Mouse (Mus musculus) lung, embryonic 14.5 days (tissue): ENCODE results near the gene Thsd4. TPM values are rescaled to one million over a fixed set of nuclear protein-coding genes. Genes with fewer than 3 reads are reported as not detected.

Experiments
- ATAC-seq: fragments of 200-750 bp; cut with Nextera tagmentation; 2 replicates; pipeline ENCODE4 v1.8.0; 2017; ENCODE audit warnings: mild to moderate bottlenecking, moderate TSS enrichment, moderate library complexity; ENCODE audit not compliant: insufficient read depth
- DNase-seq: peaks from one replicate; pipeline ENCODE4 v3.0.0-alpha.2; 2015
- H3K27ac ChIP-seq: fragments of 300-500 bp; sonication (generic); 2 replicates; pipeline ENCODE4 v1.5.1; 2014; ENCODE audit warnings: low read depth, mild to moderate bottlenecking, moderate library complexity
- H3K27me3 ChIP-seq: fragments of 300-500 bp; sonication (generic); 2 replicates; pipeline ENCODE4 v1.6.1; 2014; ENCODE audit warnings: low read length, control low read depth; ENCODE audit not compliant: insufficient read depth
- H3K36me3 ChIP-seq: fragments of 300-500 bp; sonication (generic); 2 replicates; pipeline ENCODE4 v1.6.1; 2014; ENCODE audit warnings: control low read depth; ENCODE audit not compliant: insufficient read depth
- H3K4me1 ChIP-seq: fragments of 300-500 bp; sonication (generic); 2 replicates; pipeline ENCODE4 v1.6.1; 2014; ENCODE audit warnings: antibody characterized with exemption, control low read depth; ENCODE audit not compliant: insufficient read depth
- H3K4me2 ChIP-seq: fragments of 300-500 bp; sonication (generic); 2 replicates; pipeline ENCODE4 v1.6.1; 2014; ENCODE audit warnings: mild to moderate bottlenecking
- H3K4me3 ChIP-seq: fragments of 300-500 bp; sonication (generic); 2 replicates; pipeline ENCODE4 v1.5.1; 2014; ENCODE audit warnings: low read depth, low read length
- H3K9ac ChIP-seq: fragments of 300-500 bp; sonication (generic); 2 replicates; pipeline ENCODE4 v1.6.1; 2014
- H3K9me3 ChIP-seq: fragments of 300-500 bp; sonication (generic); 2 replicates; pipeline ENCODE4 v1.6.1; 2016; ENCODE audit warnings: low read depth, low read length, control low read depth
- CTCF ChIP-seq: IDR thresholded peaks from 2 replicates; pipeline ENCODE4 v1.5.1; 2016; ENCODE audit warnings: antibody characterized with exemption, low read depth
- WGBS: fragments of 180-500 bp; shearing (Covaris S2); extraction: QIAGEN DNeasy Blood & Tissue Kit; methylation state at CpG from one replicate; pipeline ENCODE4 v1.1.7; 2014; 5-methylcytosine and 5-hydroxymethylcytosine counted together
- polyA plus RNA-seq: library from polyadenylated mRNA; unstranded; fragments of >200 nt; fragmentation: Nextera tagmentation; extraction: Ambion mirVana; gene quantifications from 2 replicates; pipeline ENCODE4 v1.2.1, GENCODE M21; 2014

The Thsd4 gene
- polyA plus RNA-seq, 1 experiment from 2014 or later = 18.5 TPM

GRCm38 (mm10) chr9:60025919-60026318 lies 495.9 kb downstream of the Thsd4 start:
- ATAC-seq = no peak
- H3K4me2 ChIP-seq = no peak overlapping the region
- 61% methylated on average over 6 of the region's 6 CpGs for WGBS
- no peaks in the 10 kb centered on the region for H3K36me3 ChIP-seq
- H3K4me1 ChIP-seq = peaks cover 20% of the 10 kb centered on the region
- DNase-seq = no peak
- no peaks in the 10 kb centered on the region for H3K27me3 ChIP-seq
- TF ChIP-seq CTCF = no peak
- H3K27ac ChIP-seq = no peak overlapping the region
- no peak overlapping the region for H3K4me3 ChIP-seq
- H3K9me3 ChIP-seq = no peaks in the 10 kb centered on the region
- H3K9ac ChIP-seq = no peak overlapping the region

GRCm38 (mm10) chr9:60024971-60025370 lies 496.9 kb downstream of the Thsd4 start:
- peak overlapping the region; percentile 58 for H3K27ac ChIP-seq
- 8% methylated on average over 5 of the region's 5 CpGs for WGBS
- DNase-seq (peak; percentile 59), ATAC-seq (peak; percentile 59)
- H3K9ac ChIP-seq = no peak overlapping the region
- peaks cover 20% of the 10 kb centered on the region for H3K4me1 ChIP-seq
- H3K4me2 ChIP-seq = no peak overlapping the region
- TF ChIP-seq CTCF = no peak
- H3K27me3 ChIP-seq = no peaks in the 10 kb centered on the region
- no peak overlapping the region for H3K4me3 ChIP-seq
- no peaks in the 10 kb centered on the region for H3K9me3 ChIP-seq
- H3K36me3 ChIP-seq = no peaks in the 10 kb centered on the region

- no peak for TF ChIP-seq CTCF
- H3K27ac ChIP-seq = peak overlapping the region; percentile 58; the same call in 1 of the 2 replicates
- H3K9ac ChIP-seq = no peak overlapping the region
- no peaks in the 10 kb centered on the region for H3K9me3 ChIP-seq
- no peaks in the 10 kb centered on the region for H3K27me3 ChIP-seq
- H3K4me2 ChIP-seq = no peak overlapping the region
- H3K4me1 ChIP-seq = peaks cover 20% of the 10 kb centered on the region
- DNase-seq = peak; percentile 61
- peak; percentile 71 for ATAC-seq
- 11% methylated on average over 5 of the region's 5 CpGs for WGBS
- H3K4me3 ChIP-seq = no peak overlapping the region
- no peaks in the 10 kb centered on the region for H3K36me3 ChIP-seq
Measured at GRCm38 (mm10) chr9:60024545-60024944, 497.3 kb downstream of the Thsd4 start.

GRCm38 (mm10) chr9:60022331-60022730 lies 499.5 kb downstream of the Thsd4 start:
- Histone ChIP-seq H3K4me2 (no peak overlapping the region), H3K4me1 (peaks cover 20% of the 10 kb centered on the region), H3K27ac (no peak overlapping the region), H3K27me3 (no peaks in the 10 kb centered on the region), H3K4me3 (no peak overlapping the region), H3K9ac (no peak overlapping the region), H3K36me3 (no peaks in the 10 kb centered on the region), H3K9me3 (no peaks in the 10 kb centered on the region)
- 62% methylated on average over 3 of the region's 3 CpGs for WGBS
- TF ChIP-seq CTCF = no peak
- DNase-seq (peak; percentile 55), ATAC-seq (peak; percentile 28; the same call in 1 of the 2 replicates)

GRCm38 (mm10) chr9:60020444-60020843 lies 501.4 kb downstream of the Thsd4 start:
- Histone ChIP-seq H3K4me2 (no peak overlapping the region), H3K4me3 (no peak overlapping the region), H3K9me3 (no peaks in the 10 kb centered on the region), H3K36me3 (no peaks in the 10 kb centered on the region), H3K9ac (no peak overlapping the region), H3K27me3 (no peaks in the 10 kb centered on the region), H3K27ac (no peak overlapping the region), H3K4me1 (peaks cover 16% of the 10 kb centered on the region)
- TF ChIP-seq CTCF = no peak
- WGBS = 21% methylated on average over 1 of the region's 1 CpGs
- DNase-seq = no peak
- no peak for ATAC-seq

GRCm38 (mm10) chr9:60010285-60010684 lies 511.6 kb downstream of the Thsd4 start:
- no peaks in the 10 kb centered on the region for H3K9me3 ChIP-seq
- WGBS = 68% methylated on average over 1 of the region's 1 CpGs
- H3K27me3 ChIP-seq = no peaks in the 10 kb centered on the region
- no peak overlapping the region for H3K4me3 ChIP-seq
- no peak for DNase-seq
- no peak overlapping the region for H3K27ac ChIP-seq
- H3K4me1 ChIP-seq = no peaks in the 10 kb centered on the region
- H3K4me2 ChIP-seq = no peak overlapping the region
- TF ChIP-seq CTCF = no peak
- H3K9ac ChIP-seq = no peak overlapping the region
- no peaks in the 10 kb centered on the region for H3K36me3 ChIP-seq
- no peak for ATAC-seq

GRCm38 (mm10) chr9:60008936-60009335 lies 512.9 kb downstream of the Thsd4 start:
- ATAC-seq (no peak), DNase-seq (no peak)
- Histone ChIP-seq H3K9ac (no peak overlapping the region), H3K36me3 (no peaks in the 10 kb centered on the region), H3K27ac (no peak overlapping the region), H3K4me3 (no peak overlapping the region), H3K27me3 (no peaks in the 10 kb centered on the region), H3K9me3 (no peaks in the 10 kb centered on the region), H3K4me2 (no peak overlapping the region), H3K4me1 (no peaks in the 10 kb centered on the region)
- no peak for TF ChIP-seq CTCF
- 46% methylated on average over 7 of the region's 7 CpGs for WGBS

- H3K27ac ChIP-seq = no peak overlapping the region
Measured at GRCm38 (mm10) chr9:60002323-60002722, 519.5 kb downstream of the Thsd4 start.

More at GRCm38 (mm10) chr9:60002323-60002722, 519.5 kb downstream of the Thsd4 start:
- no peak overlapping the region for H3K4me2 ChIP-seq
- ATAC-seq (no peak), DNase-seq (no peak)
- no peaks in the 10 kb centered on the region for H3K9me3 ChIP-seq
- no peaks in the 10 kb centered on the region for H3K4me1 ChIP-seq
- no peaks in the 10 kb centered on the region for H3K36me3 ChIP-seq
- no peaks in the 10 kb centered on the region for H3K27me3 ChIP-seq
- 85% methylated on average over 8 of the region's 8 CpGs for WGBS
- H3K4me3 ChIP-seq = no peak overlapping the region
- no peak for TF ChIP-seq CTCF
- no peak overlapping the region for H3K9ac ChIP-seq
